Mouse (Mus musculus) C2C12 (cell line): ENCODE measurements around the gene Adap1. TPM values are rescaled to one million over a fixed set of nuclear protein-coding genes. Genes with fewer than 3 reads are reported as not detected.

Experiments
- H3K27me3 ChIP-seq: one replicate; pipeline ENCODE4 v1.6.1; 2011; ENCODE audit not compliant: control insufficient read depth, insufficient read depth, insufficient read length
- H3K36me3 ChIP-seq: one replicate; pipeline ENCODE4 v1.6.1; 2011; ENCODE audit not compliant: control insufficient read depth, insufficient read depth
- H3K4me3 ChIP-seq: one replicate; pipeline ENCODE4 v1.5.1; 2011; ENCODE audit warnings: mild to moderate bottlenecking, control low read depth; ENCODE audit not compliant: poor library complexity, insufficient read depth, severe bottlenecking
- H3K79me2 ChIP-seq: one replicate; pipeline ENCODE4 v1.6.1; 2011; ENCODE audit not compliant: control insufficient read depth, insufficient read depth
- H3K79me3 ChIP-seq: one replicate; pipeline ENCODE4 v1.6.1; 2011; ENCODE audit warnings: low read depth, control low read depth
- H3ac ChIP-seq: one replicate; pipeline ENCODE3; 2011; ENCODE audit warnings: low read depth; ENCODE audit not compliant: control insufficient read depth, insufficient read length
- CEBPB ChIP-seq: IDR thresholded peaks from one replicate; pipeline ENCODE4 v1.6.1; 2011; ENCODE audit warnings: low read depth, mild to moderate bottlenecking, control low read depth, moderate library complexity
- CTCF ChIP-seq: IDR thresholded peaks from one replicate; pipeline ENCODE4 v1.5.1; 2011; ENCODE audit not compliant: control insufficient read depth, insufficient read depth, insufficient read length
- FOSL1 ChIP-seq: IDR thresholded peaks from one replicate; pipeline ENCODE4 v1.8.0; 2011; ENCODE audit warnings: mild to moderate bottlenecking, low read length; ENCODE audit not compliant: poor library complexity, insufficient read depth, severe bottlenecking
- MAX ChIP-seq: IDR thresholded peaks from one replicate; pipeline ENCODE4 v1.6.1; 2011; ENCODE audit warnings: mild to moderate bottlenecking, control low read depth
- MYOD1 ChIP-seq: IDR thresholded peaks from one replicate; pipeline ENCODE4 v1.6.1; 2011; ENCODE audit warnings: low read depth; ENCODE audit not compliant: control insufficient read depth, insufficient read length
- MYOG ChIP-seq: IDR thresholded peaks from one replicate; pipeline ENCODE4 v1.6.1; 2011; ENCODE audit not compliant: control insufficient read depth, insufficient read length; ENCODE audit errors: extremely low read depth
- USF1 ChIP-seq: IDR thresholded peaks from one replicate; pipeline ENCODE4 v1.6.1; 2011; ENCODE audit warnings: low read depth, mild to moderate bottlenecking, control low read depth, moderate library complexity
- polyA plus RNA-seq: library from polyadenylated mRNA; unstranded; fragments of >200 nt; fragmentation: generic; extraction: Trizol; gene quantifications from one replicate; pipeline ENCODE4 v1.2.1, GENCODE M21; 2012; ENCODE audit warnings: missing spikeins

The Adap1 gene
- polyA plus RNA-seq, 1 experiment: 0.06 TPM

GRCm38 (mm10) chr5:139321331-139321730 lies 4.1 kb downstream of the Adap1 start:
- Histone ChIP-seq H3K79me2 (no peaks in the 10 kb centered on the region), H3ac (no peak overlapping the region), H3K79me3 (no peaks in the 10 kb centered on the region), H3K4me3 (no peak overlapping the region), H3K36me3 (no peaks in the 10 kb centered on the region), H3K27me3 (peaks cover 61% of the 10 kb centered on the region)
- TF ChIP-seq MYOG: no peak
- TF ChIP-seq MYOD1: no peak
- TF ChIP-seq USF1: no peak
- no peak for TF ChIP-seq CTCF
- no peak for TF ChIP-seq CEBPB
- TF ChIP-seq MAX: no peak
- TF ChIP-seq FOSL1: no peak

DNA sequence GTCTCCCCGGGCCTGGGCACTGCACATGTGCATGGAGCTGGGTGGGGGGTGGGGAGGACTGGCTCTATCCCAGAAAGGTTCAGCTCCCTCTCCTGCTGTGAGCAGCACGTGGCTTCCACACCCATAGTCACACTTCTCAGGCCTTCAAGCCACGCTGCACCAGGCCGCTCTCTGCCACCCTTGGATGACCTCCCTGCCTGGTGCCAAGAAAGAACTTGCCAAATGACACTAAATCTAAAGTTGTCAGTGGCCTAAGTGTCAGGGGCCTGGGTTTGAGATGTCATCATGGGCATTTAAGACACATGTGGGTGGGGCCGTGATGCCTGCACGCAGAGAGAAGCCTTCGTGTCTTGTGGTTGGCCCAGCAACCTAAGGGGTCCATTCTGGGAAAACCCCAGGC lies 5.0 kb downstream of the Adap1 start:
- no peaks in the 10 kb centered on the region for H3K79me3 ChIP-seq
- TF ChIP-seq CTCF (no peak), MYOG (no peak), MAX (no peak)
- H3K79me2 ChIP-seq: no peaks in the 10 kb centered on the region
- H3ac ChIP-seq: no peak overlapping the region
- H3K4me3 ChIP-seq: no peak overlapping the region
- peaks cover 52% of the 10 kb centered on the region for H3K27me3 ChIP-seq
- no peaks in the 10 kb centered on the region for H3K36me3 ChIP-seq

DNA sequence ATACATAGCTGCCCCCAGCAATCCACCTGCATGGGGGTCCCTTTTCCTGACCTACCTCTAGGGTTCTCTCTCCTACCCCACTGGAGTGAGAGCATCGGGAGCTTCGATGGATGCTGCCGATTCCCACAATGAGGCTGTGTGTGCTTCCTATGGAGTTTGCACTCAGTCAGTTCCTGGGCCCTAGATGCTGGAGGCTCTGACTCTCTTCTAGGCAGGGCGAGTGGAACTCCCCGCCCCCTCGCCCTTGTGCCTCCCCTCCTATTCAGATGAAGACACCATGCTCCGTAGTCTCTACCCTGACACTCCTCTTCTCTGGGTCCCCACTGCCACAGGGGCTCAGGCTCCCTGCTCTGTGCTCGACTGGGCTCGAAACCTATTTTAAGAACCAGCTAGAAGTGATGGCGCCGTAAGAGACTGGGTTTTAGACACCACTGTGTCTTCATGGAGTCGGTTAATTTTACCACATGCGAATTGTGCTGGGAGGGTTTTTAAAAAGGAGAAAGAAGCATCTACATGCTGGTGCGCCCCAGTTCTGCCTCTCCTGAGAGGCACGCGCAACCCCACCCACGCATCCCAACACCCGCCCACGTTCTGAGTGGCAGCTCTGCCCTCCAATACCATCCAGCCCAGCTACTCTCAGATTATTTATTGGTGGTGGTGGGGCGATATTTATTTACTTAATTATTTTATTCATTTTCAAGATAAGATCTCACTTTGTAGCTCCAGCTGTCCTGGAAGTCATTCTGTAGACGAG lies 7.5 kb downstream of the Adap1 start:
- Histone ChIP-seq H3K79me3 (no peaks in the 10 kb centered on the region), H3K36me3 (no peaks in the 10 kb centered on the region), H3K4me3 (no peak overlapping the region)

DNA sequence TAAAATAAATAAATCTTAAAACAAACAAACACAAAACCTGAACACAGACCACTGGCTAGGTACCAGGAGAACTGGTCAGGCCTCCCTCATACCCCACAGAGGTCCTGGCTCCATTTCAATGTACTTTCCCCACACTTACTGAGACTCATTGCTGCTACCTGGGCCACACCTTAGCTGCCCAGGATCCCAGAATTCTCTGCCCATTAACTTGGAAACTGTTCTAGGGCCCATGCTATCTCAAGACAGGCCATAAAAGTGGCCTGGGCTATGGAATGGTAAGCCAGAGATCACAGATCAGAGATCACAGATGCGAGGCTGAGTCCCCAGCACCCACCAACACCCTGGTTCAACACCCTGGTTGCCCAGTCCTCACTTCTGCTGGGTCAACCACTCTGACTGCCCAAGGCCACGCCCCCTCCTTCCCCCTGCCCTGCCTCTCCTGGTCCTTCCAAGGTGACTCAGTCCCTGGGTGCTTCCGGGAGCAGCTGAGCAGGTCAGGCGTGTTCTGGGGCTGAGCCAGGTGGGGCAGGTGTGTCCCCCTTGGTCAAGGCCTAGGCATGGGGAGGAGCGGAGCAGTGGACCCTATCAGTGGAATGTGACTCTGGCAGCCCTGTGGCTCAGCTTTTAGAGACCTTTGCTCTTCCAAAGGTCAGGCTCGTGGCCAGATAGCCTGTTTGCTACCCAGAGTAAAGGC lies 8.3 kb downstream of the Adap1 start:
- peaks cover 20% of the 10 kb centered on the region for H3K27me3 ChIP-seq
- TF ChIP-seq MYOG (no peak), CEBPB (no peak), MYOD1 (no peak), MAX (no peak), CTCF (no peak), USF1 (no peak), FOSL1 (no peak)
- H3K79me2 ChIP-seq: no peaks in the 10 kb centered on the region
- H3K79me3 ChIP-seq: no peaks in the 10 kb centered on the region
- no peak overlapping the region for H3K4me3 ChIP-seq
- no peak overlapping the region for H3ac ChIP-seq
- no peaks in the 10 kb centered on the region for H3K36me3 ChIP-seq

More for the DNA sequence above, 7.5 kb downstream of the Adap1 start:
- TF ChIP-seq MYOD1 (no peak), MAX (no peak), MYOG (no peak), CTCF (no peak), CEBPB (no peak), USF1 (no peak), FOSL1 (no peak)
- Histone ChIP-seq H3ac (no peak overlapping the region), H3K79me2 (no peaks in the 10 kb centered on the region), H3K27me3 (peaks cover 28% of the 10 kb centered on the region)

GRCm38 (mm10) chr5:139314941-139315642 lies 10.3 kb downstream of the Adap1 start:
- TF ChIP-seq CTCF (no peak), FOSL1 (no peak), MYOG (no peak), MYOD1 (no peak), CEBPB (no peak), USF1 (no peak), MAX (no peak)
- peaks cover 10% of the 10 kb centered on the region for H3K27me3 ChIP-seq
- no peak overlapping the region for H3K4me3 ChIP-seq
- H3K79me3 ChIP-seq: no peaks in the 10 kb centered on the region
- no peaks in the 10 kb centered on the region for H3K36me3 ChIP-seq
- no peaks in the 10 kb centered on the region for H3K79me2 ChIP-seq
- H3ac ChIP-seq: no peak overlapping the region
